Mouse (Mus musculus) urinary bladder, postnatal 4 days (tissue): ENCODE measurements around the gene Zfp664.

Source experiments
- DNase-seq, 2 experiments: peaks; one replicate each; pipeline ENCODE4 v3.0.0; 2021 to 2022; ENCODE audit warnings: low spot score in 2 of 2

The Zfp664 gene

GRCm38 (mm10) chr5:124872033-124872432 is 9.5 kb downstream of the Zfp664 start:
- no peak for DNase-seq

GRCm38 (mm10) chr5:124873096-124873495 is 10.6 kb downstream of the Zfp664 start:
- no peak for DNase-seq

GRCm38 (mm10) chr5:124873890-124874601 is 11.6 kb downstream of the Zfp664 start:
- no peak for DNase-seq

GRCm38 (mm10) chr5:124879251-124879650 is 16.8 kb downstream of the Zfp664 start:
- no peak for DNase-seq

GRCm38 (mm10) chr5:124879801-124880200 is 17.3 kb downstream of the Zfp664 start:
- no peak for DNase-seq

GRCm38 (mm10) chr5:124883877-124884276 is 21.4 kb downstream of the Zfp664 start:
- DNase-seq, result no peak

GRCm38 (mm10) chr5:124888661-124889060 is 26.2 kb downstream of the Zfp664 start:
- DNase-seq, result no peak

GRCm38 (mm10) chr5:124891921-124892370 is 29.5 kb downstream of the Zfp664 start:
- DNase-seq, result no peak

GRCm38 (mm10) chr5:124896135-124896534 is 33.6 kb downstream of the Zfp664 start:
- DNase-seq, result no peak

GRCm38 (mm10) chr5:124899945-124900631 is 37.6 kb downstream of the Zfp664 start:
- DNase-seq, result peak; percentile 78 to 88

- no peak for DNase-seq
These were observed 38.4 kb downstream of the Zfp664 start for GRCm38 (mm10) chr5:124900738-124901490.

- DNase-seq, result no peak
These were observed 39.2 kb downstream of the Zfp664 start for GRCm38 (mm10) chr5:124901675-124902074.

GRCm38 (mm10) chr5:124902195-124902594 is 39.7 kb downstream of the Zfp664 start:
- no peak for DNase-seq

- no peak for DNase-seq
These were observed 41.4 kb downstream of the Zfp664 start for GRCm38 (mm10) chr5:124903852-124904251.

GRCm38 (mm10) chr5:124906890-124907289 is 44.4 kb downstream of the Zfp664 start:
- DNase-seq, result no peak

- DNase-seq, result peak; percentile 76 to 83
These were observed 46.4 kb downstream of the Zfp664 start for GRCm38 (mm10) chr5:124908860-124909259.

- no peak for DNase-seq
These were observed 49.8 kb downstream of the Zfp664 start for GRCm38 (mm10) chr5:124912276-124912675.

GRCm38 (mm10) chr5:124912946-124913933 is 50.7 kb downstream of the Zfp664 start:
- DNase-seq, result no peak

GRCm38 (mm10) chr5:124919798-124920197 is 57.3 kb downstream of the Zfp664 start:
- no peak for DNase-seq

- no peak for DNase-seq
These were observed 58.9 kb downstream of the Zfp664 start for GRCm38 (mm10) chr5:124921410-124921809.
